Mouse (Mus musculus) heart, embryonic 13.5 days (tissue): ENCODE measurements around the gene Osbpl8. TPM values are rescaled to one million over a fixed set of nuclear protein-coding genes. Genes with fewer than 3 reads are reported as not detected.
"Not testable (repeated sequence)": the region's sequence is repeated elsewhere in the genome, so short reads cannot be mapped to it uniquely, and the experiment has no call there.

ENCODE experiments used
- ATAC-seq: fragments of 200-750 bp; cut with Nextera tagmentation; 2 replicates; pipeline ENCODE4 v1.8.0; 2017; ENCODE audit warnings: moderate TSS enrichment; ENCODE audit not compliant: insufficient number of reproducible peaks, low FRiP score, low TSS enrichment; ENCODE audit errors: extremely low read depth
- H3K27ac ChIP-seq: fragments of 300-500 bp; sonication (generic); replicated peaks from 2 replicates; pipeline ENCODE4 v1.5.1; 2015; ENCODE audit warnings: moderate library complexity, mild to moderate bottlenecking, inconsistent platforms
- H3K27me3 ChIP-seq: fragments of 300-500 bp; sonication (generic); replicated peaks from 2 replicates; pipeline ENCODE4 v1.6.1; 2015; ENCODE audit warnings: mild to moderate bottlenecking, inconsistent platforms
- H3K36me3 ChIP-seq: fragments of 300-500 bp; sonication (generic); 2 replicates; pipeline ENCODE4 v1.6.1; 2015; ENCODE audit warnings: mild to moderate bottlenecking, inconsistent platforms
- H3K4me1 ChIP-seq: fragments of 300-500 bp; sonication (generic); 2 replicates; pipeline ENCODE4 v1.6.1; 2015; ENCODE audit warnings: inconsistent platforms
- H3K4me2 ChIP-seq: fragments of 300-500 bp; sonication (generic); 2 replicates; pipeline ENCODE4 v1.6.1; 2015; ENCODE audit warnings: inconsistent platforms, mild to moderate bottlenecking, moderate library complexity
- H3K4me3 ChIP-seq: fragments of 300-500 bp; sonication (generic); 2 replicates; pipeline ENCODE4 v1.5.1; 2015; ENCODE audit warnings: moderate library complexity, mild to moderate bottlenecking, inconsistent platforms
- H3K9ac ChIP-seq: fragments of 300-500 bp; sonication (generic); 2 replicates; pipeline ENCODE4 v1.6.1; 2015; ENCODE audit warnings: inconsistent platforms, mild to moderate bottlenecking, moderate library complexity
- H3K9me3 ChIP-seq: fragments of 300-500 bp; sonication (generic); 2 replicates; pipeline ENCODE4 v1.6.1; 2016; ENCODE audit warnings: inconsistent platforms
- WGBS: fragments of 180-500 bp; shearing (Covaris S2); methylation state at CpG from one replicate; pipeline ENCODE4 v1.1.7; 2015; ENCODE audit warnings: mixed read lengths; 5-methylcytosine and 5-hydroxymethylcytosine counted together
- polyA plus RNA-seq: library from polyadenylated mRNA; unstranded; fragments of >200 nt; fragmentation: Nextera tagmentation; extraction: Ambion mirVana; gene quantifications from 2 replicates; pipeline ENCODE4 v1.2.1, GENCODE M21; 2015

Osbpl8 gene
- polyA plus RNA-seq, 1 experiment from 2014 or later: 22.5 TPM

- no peaks in the 10 kb centered on the region for H3K36me3 ChIP-seq
- peaks cover 68% of the 10 kb centered on the region for H3K4me1 ChIP-seq
- 57% methylated on average over 4 of the region's 4 CpGs for WGBS
- H3K4me3 ChIP-seq: no peak overlapping the region
- H3K4me2 ChIP-seq: no peak overlapping the region
- peak overlapping the region; percentile 56 for H3K27ac ChIP-seq
- no peaks in the 10 kb centered on the region for H3K27me3 ChIP-seq
- no peak for ATAC-seq
- no peak overlapping the region for H3K9ac ChIP-seq
- H3K9me3 ChIP-seq: no peaks in the 10 kb centered on the region
These were observed 24.5 kb downstream of the Osbpl8 start for GRCm38 (mm10) chr10:111189022-111189555.

GRCm38 (mm10) chr10:111190110-111190795, 25.7 kb downstream of the Osbpl8 start:
- Histone ChIP-seq H3K9me3 (no peaks in the 10 kb centered on the region), H3K4me1 (peaks cover 65% of the 10 kb centered on the region), H3K36me3 (no peaks in the 10 kb centered on the region), H3K27me3 (no peaks in the 10 kb centered on the region), H3K9ac (no peak overlapping the region), H3K4me2 (no peak overlapping the region), H3K27ac (no peak overlapping the region), H3K4me3 (no peak overlapping the region)
- no peak for ATAC-seq
- WGBS: 85% methylated on average over 6 of the region's 6 CpGs

- Histone ChIP-seq H3K4me1 (peaks cover 43% of the 10 kb centered on the region), H3K36me3 (peaks cover 8% of the 10 kb centered on the region; the same call in 1 of the 2 replicates), H3K9me3 (no peaks in the 10 kb centered on the region), H3K4me2 (no peak overlapping the region), H3K4me3 (no peak overlapping the region), H3K27ac (no peak overlapping the region), H3K27me3 (no peaks in the 10 kb centered on the region), H3K9ac (no peak overlapping the region)
- no peak for ATAC-seq
- 73% methylated on average over 4 of the region's 4 CpGs for WGBS
These were observed 29.0 kb downstream of the Osbpl8 start for GRCm38 (mm10) chr10:111193536-111193935.

DNA sequence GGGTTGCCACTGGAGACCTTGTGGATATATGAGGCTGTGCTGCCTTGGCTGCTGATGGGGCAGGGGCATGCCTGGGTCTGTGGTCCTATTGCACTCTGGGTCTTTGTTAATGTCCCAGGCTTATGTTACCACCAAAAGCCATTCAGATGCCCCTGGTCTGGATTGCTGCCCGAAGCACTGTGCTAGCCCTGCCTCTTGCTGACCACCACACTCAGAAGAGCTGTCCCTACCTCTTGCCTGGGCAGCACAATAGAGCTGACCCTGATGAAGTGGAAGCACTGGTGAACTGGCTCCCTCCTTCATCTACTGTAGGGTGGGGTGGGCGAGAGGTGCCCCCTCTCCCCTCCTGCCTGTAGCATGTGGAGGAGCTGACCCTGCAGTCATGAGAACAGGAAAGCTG, 31.6 kb downstream of the Osbpl8 start:
- Histone ChIP-seq H3K27me3 (no peaks in the 10 kb centered on the region), H3K4me1 (peaks cover 42% of the 10 kb centered on the region)
- ATAC-seq: no peak

DNA sequence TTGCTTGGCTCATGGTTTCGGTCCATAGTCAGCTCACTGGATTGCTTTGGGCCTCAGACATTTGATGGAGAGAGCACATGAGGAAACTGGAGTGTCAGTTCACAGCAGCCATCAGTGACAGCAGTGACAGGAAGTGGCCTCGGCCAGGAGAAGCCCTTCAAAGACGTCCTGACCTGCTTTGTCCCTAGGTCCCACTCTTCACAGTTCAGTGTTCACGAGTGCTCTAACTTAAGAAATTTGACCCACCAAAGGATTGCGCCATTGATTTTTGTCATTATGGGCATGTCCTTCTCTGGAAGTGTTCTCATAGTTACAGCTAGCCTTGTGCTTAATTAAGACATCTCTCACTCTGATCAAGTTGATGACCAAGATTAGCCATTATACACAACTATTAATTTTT, 34.2 kb downstream of the Osbpl8 start:
- H3K4me2 ChIP-seq, H3K4me3 ChIP-seq, H3K9ac ChIP-seq, H3K36me3 ChIP-seq, ATAC-seq, H3K27me3 ChIP-seq, H3K9me3 ChIP-seq, H3K27ac ChIP-seq: not testable (repeated sequence)
- WGBS: 35% methylated on average over 4 of the region's 5 CpGs
- H3K4me1 ChIP-seq: peaks cover 30% of the 10 kb centered on the region

More for the DNA sequence above, 31.6 kb downstream of the Osbpl8 start:
- no peaks in the 10 kb centered on the region for H3K9me3 ChIP-seq
- H3K27ac ChIP-seq: no peak overlapping the region
- H3K36me3 ChIP-seq: peaks cover 8% of the 10 kb centered on the region; the same call in 1 of the 2 replicates
- H3K4me2 ChIP-seq: no peak overlapping the region
- 89% methylated on average over 2 of the region's 2 CpGs for WGBS
- H3K4me3 ChIP-seq: no peak overlapping the region
- H3K9ac ChIP-seq: no peak overlapping the region

DNA sequence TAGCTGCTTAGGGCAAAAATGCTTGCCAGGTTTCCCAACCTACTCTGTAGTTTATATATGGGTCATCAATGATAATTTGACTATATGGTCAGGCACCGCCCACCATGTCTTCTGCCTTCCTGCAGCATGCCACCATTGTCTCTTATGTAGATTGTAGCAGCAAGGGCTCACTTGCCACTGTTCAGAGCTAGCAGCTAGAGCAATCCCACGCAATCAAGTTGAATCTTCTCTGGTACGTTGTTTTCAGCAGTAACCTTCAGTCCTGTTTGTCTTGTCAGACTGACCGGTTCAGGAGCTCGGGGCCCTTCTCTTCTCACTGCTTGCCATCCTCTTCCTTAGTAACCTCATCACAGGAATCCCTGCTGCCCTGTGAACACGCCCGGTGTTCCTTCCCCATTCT, 36.6 kb downstream of the Osbpl8 start:
- Histone ChIP-seq H3K4me3 (no peak overlapping the region), H3K9ac (no peak overlapping the region), H3K4me1 (peaks cover 20% of the 10 kb centered on the region), H3K27me3 (no peaks in the 10 kb centered on the region), H3K4me2 (no peak overlapping the region), H3K36me3 (peaks cover 21% of the 10 kb centered on the region), H3K27ac (no peak overlapping the region), H3K9me3 (no peaks in the 10 kb centered on the region)
- 75% methylated on average over 7 of the region's 7 CpGs for WGBS
- ATAC-seq: no peak

- ATAC-seq: no peak
- H3K4me3 ChIP-seq: no peak overlapping the region
- no peak overlapping the region for H3K27ac ChIP-seq
- 72% methylated on average over 4 of the region's 4 CpGs for WGBS
- peaks cover 20% of the 10 kb centered on the region for H3K36me3 ChIP-seq
- H3K4me1 ChIP-seq: peaks cover 20% of the 10 kb centered on the region
- H3K9me3 ChIP-seq: no peaks in the 10 kb centered on the region
- no peak overlapping the region for H3K4me2 ChIP-seq
- H3K9ac ChIP-seq: no peak overlapping the region
- H3K27me3 ChIP-seq: no peaks in the 10 kb centered on the region
These were observed 37.1 kb downstream of the Osbpl8 start for GRCm38 (mm10) chr10:111201666-111202065.

- 80% methylated on average over 5 of the region's 5 CpGs for WGBS
These were observed 39.5 kb downstream of the Osbpl8 start for GRCm38 (mm10) chr10:111204089-111204488.

GRCm38 (mm10) chr10:111205421-111205820, 40.9 kb downstream of the Osbpl8 start:
- Histone ChIP-seq H3K27ac (no peak overlapping the region), H3K4me1 (peaks cover 10% of the 10 kb centered on the region), H3K9me3 (no peaks in the 10 kb centered on the region), H3K36me3 (peaks cover 18% of the 10 kb centered on the region), H3K4me2 (no peak overlapping the region), H3K27me3 (no peaks in the 10 kb centered on the region), H3K9ac (no peak overlapping the region), H3K4me3 (no peak overlapping the region)
- WGBS: 90% methylated on average over 2 of the region's 2 CpGs
- no peak for ATAC-seq

More at GRCm38 (mm10) chr10:111204089-111204488, 39.5 kb downstream of the Osbpl8 start:
- H3K4me1 ChIP-seq: peaks cover 20% of the 10 kb centered on the region
- no peak overlapping the region for H3K4me2 ChIP-seq
- no peak overlapping the region for H3K9ac ChIP-seq
- H3K9me3 ChIP-seq: no peaks in the 10 kb centered on the region
- no peaks in the 10 kb centered on the region for H3K27me3 ChIP-seq
- no peak for ATAC-seq
- no peak overlapping the region for H3K27ac ChIP-seq
- peaks cover 15% of the 10 kb centered on the region for H3K36me3 ChIP-seq
- no peak overlapping the region for H3K4me3 ChIP-seq

DNA sequence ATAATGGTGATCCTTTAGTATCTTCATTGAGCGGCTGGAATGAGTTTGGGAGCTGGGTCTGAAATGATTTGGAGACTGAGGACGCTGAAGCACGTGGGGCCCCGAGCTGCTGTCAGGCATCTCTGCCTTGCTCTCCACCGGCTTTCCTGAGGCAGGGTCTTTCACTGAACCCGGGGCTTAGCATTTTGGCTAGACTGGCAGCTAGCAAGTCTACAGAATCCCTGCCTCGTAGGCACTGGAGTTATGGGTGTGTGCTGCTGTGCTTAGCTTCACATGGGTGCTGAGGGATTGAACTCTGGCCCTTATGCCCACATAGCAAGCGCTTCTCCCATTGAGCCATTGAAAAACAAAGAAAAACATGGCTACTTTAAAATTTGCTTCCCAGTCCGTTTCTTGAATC, 42.8 kb downstream of the Osbpl8 start:
- Histone ChIP-seq H3K4me2 (no peak overlapping the region), H3K36me3 (peaks cover 21% of the 10 kb centered on the region), H3K9ac (no peak overlapping the region), H3K27me3 (no peaks in the 10 kb centered on the region), H3K27ac (no peak overlapping the region), H3K4me3 (no peak overlapping the region), H3K4me1 (peaks cover 3% of the 10 kb centered on the region), H3K9me3 (no peaks in the 10 kb centered on the region)
- WGBS: 72% methylated on average over 9 of the region's 9 CpGs
- ATAC-seq: no peak

- H3K27ac ChIP-seq: no peak overlapping the region
- no peaks in the 10 kb centered on the region for H3K9me3 ChIP-seq
- peaks cover 15% of the 10 kb centered on the region for H3K4me1 ChIP-seq
- H3K9ac ChIP-seq: no peak overlapping the region
- 0 out of 2 replicates have a peak, but pooled peaks cover 6% of the 10 kb centered on the region for H3K36me3 ChIP-seq
- no peak overlapping the region for H3K4me3 ChIP-seq
- H3K4me2 ChIP-seq: no peak overlapping the region
- ATAC-seq: no peak
- H3K27me3 ChIP-seq: no peaks in the 10 kb centered on the region
- WGBS: 90% methylated on average over 3 of the region's 3 CpGs
These were observed 49.5 kb downstream of the Osbpl8 start for GRCm38 (mm10) chr10:111214084-111214483.

DNA sequence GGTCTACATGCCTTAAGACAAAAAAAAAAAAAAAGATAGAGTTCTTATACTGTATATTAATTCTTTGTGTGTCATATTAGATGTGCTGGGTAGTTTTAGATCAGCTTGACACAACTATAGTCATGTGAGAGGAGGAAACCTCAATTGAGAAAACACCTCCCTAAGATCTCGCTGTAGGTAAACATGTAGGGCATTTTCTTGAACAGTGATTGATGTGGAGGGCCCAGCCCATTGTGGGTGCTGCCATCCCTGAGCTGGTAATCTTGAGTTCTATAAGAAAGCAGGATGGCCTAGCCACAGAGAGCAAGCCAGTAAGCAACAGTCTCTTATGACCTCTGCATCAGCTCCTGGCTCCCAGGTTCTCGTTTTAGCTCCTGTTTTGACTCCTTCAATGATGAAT, 50.1 kb downstream of the Osbpl8 start:
- H3K4me2 ChIP-seq: no peak overlapping the region
- no peak overlapping the region for H3K9ac ChIP-seq
- no peak for ATAC-seq
- peaks cover 18% of the 10 kb centered on the region for H3K4me1 ChIP-seq
- H3K27me3 ChIP-seq: no peaks in the 10 kb centered on the region
- no peak overlapping the region for H3K27ac ChIP-seq
- no peaks in the 10 kb centered on the region for H3K9me3 ChIP-seq
- 0 out of 2 replicates have a peak, but pooled peaks cover 6% of the 10 kb centered on the region for H3K36me3 ChIP-seq
- WGBS: 78% methylated on average over 2 of the region's 2 CpGs
- no peak overlapping the region for H3K4me3 ChIP-seq
